Mouse (Mus musculus): ENCODE measurements around the gene Gpr135. TPM values are rescaled to one million over a fixed set of nuclear protein-coding genes. Genes with fewer than 3 reads are reported as not detected.

The Gpr135 gene
- total RNA-seq (2014; rRNA removed) (0.28 and 0.81 TPM in 2 replicates), polyA plus RNA-seq (2012; rRNA removed) (2.3 and 3.0 TPM in 2 replicates)

DNA sequence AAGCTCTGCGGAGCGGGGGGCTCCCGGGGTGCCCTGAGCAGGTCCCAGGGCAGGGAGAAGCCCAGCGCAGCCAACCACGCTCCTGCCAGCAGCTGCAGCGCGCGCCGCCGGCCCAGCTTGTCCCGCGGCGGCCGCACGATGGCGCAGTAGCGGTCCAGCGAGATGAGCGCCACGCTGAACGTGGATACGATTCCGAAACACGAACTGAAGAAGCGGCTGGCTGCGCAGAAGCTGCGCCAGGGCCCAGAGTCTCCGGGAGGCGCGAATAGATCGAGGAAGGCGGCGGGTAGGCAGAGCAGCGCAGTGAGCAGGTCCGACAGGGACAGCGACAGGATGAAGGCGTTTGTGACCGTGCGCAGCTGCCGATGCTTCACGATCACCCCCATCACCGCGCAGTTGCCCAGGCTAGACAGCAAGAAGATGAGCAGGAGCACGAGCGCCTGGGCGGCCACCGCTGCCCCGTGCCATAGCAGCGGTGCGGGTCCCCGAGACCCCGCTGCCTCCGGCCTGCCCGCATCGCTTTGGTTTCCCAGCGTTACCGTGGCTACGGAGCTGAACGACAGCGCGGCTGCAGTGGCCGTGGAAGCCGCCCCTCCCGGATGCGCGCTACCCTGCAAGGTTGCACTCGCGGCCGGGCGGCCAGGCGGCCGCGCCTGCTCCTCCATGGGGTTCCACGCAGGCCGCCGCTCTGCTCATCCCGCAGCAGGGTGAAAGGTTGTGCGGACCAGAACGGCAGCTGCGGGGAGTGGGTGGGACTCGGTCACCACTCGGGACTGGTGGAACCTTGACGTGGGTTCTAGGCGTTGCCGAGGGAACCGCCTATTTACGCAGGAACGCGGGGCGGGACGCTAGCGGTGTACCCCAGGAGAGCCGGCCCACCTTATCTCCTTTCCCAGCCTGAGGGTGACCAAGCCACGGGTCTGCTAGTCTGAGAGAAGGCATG, at the start of gene Gpr135:
Gpr135 (minus strand) TSS at position 799 of the 943 bp plus-strand sequence.
- no peak within 1 kb of the TSS for H3K27ac ChIP-seq (replicated peaks; ENCODE audit: insufficient read depth, low read depth, low read length)
- peak within 1 kb of the TSS; percentile 15 for H3K9ac ChIP-seq (ENCODE audit: low read depth, low read length)
- peaks cover 15% of the 10 kb centered on the region for H3K36me3 ChIP-seq (ENCODE audit: control insufficient read depth, insufficient read depth, low read length)
- peak within 1 kb of the TSS; percentile 53 for H3K4me3 ChIP-seq (ENCODE audit: insufficient read depth, low read depth, low read length)
- WGBS = 5% methylated on average over 94 of the region's 94 CpGs
- H3K4me1 ChIP-seq (ENCODE audit: control insufficient read depth, insufficient read depth, low read length) = peaks cover 4% of the 10 kb centered on the region; the same call in 1 of the 2 replicates
- DNase-seq (ENCODE audit: extremely low read depth, low read depth, low spot score) = peak; percentile 52
- no peaks in the 10 kb centered on the region for H3K79me2 ChIP-seq (ENCODE audit: control insufficient read depth, insufficient read depth, low read length)
- H3K27me3 ChIP-seq (ENCODE audit: control insufficient read depth, insufficient read depth, low read length) = no peaks in the 10 kb centered on the region
- TF ChIP-seq POLR2A (IDR thresholded peaks at IDR 0.05; ENCODE audit: extremely low read depth, insufficient read depth, low read length) (no peak), CTCF (IDR thresholded peaks at IDR 0.05; ENCODE audit: low read depth, low read length) (peak; percentile 88)

DNA sequence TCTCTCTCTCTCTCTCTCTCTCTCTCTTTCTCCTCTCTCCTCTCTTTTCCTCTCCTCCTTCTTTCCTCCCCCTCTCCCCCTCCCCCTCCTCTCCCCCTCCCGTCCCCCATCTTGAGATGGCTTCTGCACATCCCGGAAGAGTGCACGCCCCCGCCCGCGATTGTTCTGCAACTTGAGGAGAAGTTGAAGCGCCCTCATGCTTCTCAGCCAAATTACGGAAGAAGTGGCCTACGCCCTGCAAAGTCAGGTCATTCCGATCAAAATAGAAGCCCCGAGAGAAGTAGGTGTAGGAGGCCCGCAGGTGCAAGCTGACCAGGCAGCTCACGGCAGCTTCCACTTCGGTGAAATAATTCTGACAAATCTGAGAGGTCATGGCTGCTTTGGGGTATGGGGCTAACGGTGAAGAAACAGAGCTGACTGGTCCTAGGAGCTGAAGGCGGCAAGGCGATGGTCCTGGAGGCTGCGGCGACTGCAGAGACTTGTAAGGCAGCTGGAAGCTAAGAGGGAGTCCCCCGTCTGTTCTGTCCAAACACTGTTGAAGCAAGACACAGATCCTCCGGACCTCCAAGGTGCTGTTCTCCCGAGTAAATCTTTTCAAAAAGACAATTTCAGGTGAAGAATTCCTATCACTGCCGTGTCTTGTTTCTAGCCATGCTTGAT, 44.9 kb upstream of the Gpr135 start:
- no peak overlapping the region for H3K9ac ChIP-seq (ENCODE audit: low read depth, low read length)
- no peaks in the 10 kb centered on the region for H3K79me2 ChIP-seq (ENCODE audit: control insufficient read depth, insufficient read depth, low read length)
- DNase-seq (ENCODE audit: extremely low read depth, low read depth, low spot score) = no peak
- no peak for TF ChIP-seq CTCF (IDR thresholded peaks at IDR 0.05; ENCODE audit: low read depth, low read length)
- TF ChIP-seq POLR2A (IDR thresholded peaks at IDR 0.05; ENCODE audit: extremely low read depth, insufficient read depth, low read length) = no peak
- H3K4me3 ChIP-seq (ENCODE audit: insufficient read depth, low read depth, low read length) = no peak overlapping the region
- no peaks in the 10 kb centered on the region; the same call in 1 of the 2 replicates for H3K27me3 ChIP-seq (ENCODE audit: control insufficient read depth, insufficient read depth, low read length)
- 77% methylated on average over 22 of the region's 23 CpGs for WGBS
- H3K27ac ChIP-seq (replicated peaks; ENCODE audit: insufficient read depth, low read depth, low read length) = no peak overlapping the region
- H3K4me1 ChIP-seq (ENCODE audit: control insufficient read depth, insufficient read depth, low read length) = no peaks in the 10 kb centered on the region
- H3K36me3 ChIP-seq (ENCODE audit: control insufficient read depth, insufficient read depth, low read length) = no peaks in the 10 kb centered on the region

DNA sequence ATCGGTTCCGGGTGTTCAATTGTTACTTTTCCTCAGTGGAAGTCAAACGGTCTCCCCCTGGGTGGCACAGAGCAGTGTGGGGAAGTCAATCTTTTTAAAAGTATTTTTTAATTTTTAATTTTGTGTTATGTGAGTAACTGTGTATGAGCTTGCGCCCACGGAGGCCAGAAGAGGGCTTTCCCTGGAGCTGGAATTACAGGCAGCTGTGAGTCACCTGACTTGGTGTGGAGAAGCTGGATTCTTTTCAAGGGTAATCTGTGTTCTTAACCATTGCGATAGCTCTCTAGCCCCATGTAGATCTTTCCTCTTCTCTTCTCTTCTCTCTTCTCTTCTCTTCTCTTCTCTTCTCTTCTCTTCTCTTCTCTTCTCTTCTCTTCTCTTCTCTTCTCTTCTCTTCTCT, 44.2 kb upstream of the Gpr135 start:
- H3K27me3 ChIP-seq (ENCODE audit: control insufficient read depth, insufficient read depth, low read length) = no peaks in the 10 kb centered on the region; the same call in 1 of the 2 replicates
- no peaks in the 10 kb centered on the region for H3K4me1 ChIP-seq (ENCODE audit: control insufficient read depth, insufficient read depth, low read length)
- TF ChIP-seq CTCF (IDR thresholded peaks at IDR 0.05; ENCODE audit: low read depth, low read length) = no peak
- 81% methylated on average over 6 of the region's 6 CpGs for WGBS
- no peak overlapping the region for H3K4me3 ChIP-seq (ENCODE audit: insufficient read depth, low read depth, low read length)
- DNase-seq (ENCODE audit: extremely low read depth, low read depth, low spot score) = no peak
- H3K36me3 ChIP-seq (ENCODE audit: control insufficient read depth, insufficient read depth, low read length) = no peaks in the 10 kb centered on the region
- H3K27ac ChIP-seq (replicated peaks; ENCODE audit: insufficient read depth, low read depth, low read length) = no peak overlapping the region
- no peak overlapping the region for H3K9ac ChIP-seq (ENCODE audit: low read depth, low read length)
- H3K79me2 ChIP-seq (ENCODE audit: control insufficient read depth, insufficient read depth, low read length) = no peaks in the 10 kb centered on the region

DNA sequence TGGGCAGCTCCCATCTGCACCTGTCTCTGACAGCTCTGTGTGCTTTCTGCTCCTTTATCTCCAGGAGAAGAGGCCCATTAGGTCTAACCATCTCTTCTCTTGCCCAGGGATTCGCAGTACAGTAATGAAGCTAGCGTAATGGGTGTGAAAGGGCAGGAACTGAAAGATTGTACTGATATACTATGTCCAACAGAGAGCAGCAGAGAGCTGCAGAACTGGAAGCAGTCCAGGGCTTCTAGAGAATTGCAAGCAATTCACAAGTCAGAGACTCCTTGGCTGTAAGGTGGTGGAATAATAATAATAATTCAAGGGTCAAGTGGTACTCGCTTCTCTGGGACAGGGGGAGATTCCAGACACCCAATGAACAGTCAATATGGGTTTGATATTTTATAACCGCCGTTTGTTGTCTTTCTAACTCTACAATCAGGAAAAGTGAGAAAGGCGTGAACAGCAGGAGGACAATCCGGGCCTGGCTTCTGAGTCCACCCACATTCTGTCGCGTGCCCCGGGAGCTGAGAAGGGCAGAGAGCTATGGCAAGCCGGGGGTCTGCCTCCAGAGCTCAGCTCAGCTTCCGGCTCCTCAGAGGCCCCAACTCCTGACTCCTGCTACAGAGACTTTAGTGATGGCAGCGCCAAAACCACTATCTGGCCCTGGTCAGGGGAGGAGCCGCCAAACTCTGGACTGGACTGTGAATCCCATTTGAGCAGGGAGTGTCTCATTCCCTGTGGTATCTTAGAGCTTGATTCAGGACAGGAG, 33.8 kb upstream of the Gpr135 start:
- Histone ChIP-seq H3K27me3 (ENCODE audit: control insufficient read depth, insufficient read depth, low read length) (no peaks in the 10 kb centered on the region), H3K36me3 (ENCODE audit: control insufficient read depth, insufficient read depth, low read length) (peaks cover 8% of the 10 kb centered on the region; the same call in 1 of the 2 replicates), H3K27ac (replicated peaks; ENCODE audit: insufficient read depth, low read depth, low read length) (no peak overlapping the region), H3K9ac (ENCODE audit: low read depth, low read length) (no peak overlapping the region), H3K4me1 (ENCODE audit: control insufficient read depth, insufficient read depth, low read length) (no peaks in the 10 kb centered on the region), H3K4me3 (ENCODE audit: insufficient read depth, low read depth, low read length) (no peak overlapping the region), H3K79me2 (ENCODE audit: control insufficient read depth, insufficient read depth, low read length) (no peaks in the 10 kb centered on the region)
- WGBS = 38% methylated on average over 14 of the region's 14 CpGs
- DNase-seq (ENCODE audit: extremely low read depth, low read depth, low spot score) = peak; percentile 66
- TF ChIP-seq CTCF (IDR thresholded peaks at IDR 0.05; ENCODE audit: low read depth, low read length) (0 out of 2 replicates have a peak, but pooled peaks have one; percentile 17), POLR2A (IDR thresholded peaks at IDR 0.05; ENCODE audit: extremely low read depth, insufficient read depth, low read length) (no peak)

DNA sequence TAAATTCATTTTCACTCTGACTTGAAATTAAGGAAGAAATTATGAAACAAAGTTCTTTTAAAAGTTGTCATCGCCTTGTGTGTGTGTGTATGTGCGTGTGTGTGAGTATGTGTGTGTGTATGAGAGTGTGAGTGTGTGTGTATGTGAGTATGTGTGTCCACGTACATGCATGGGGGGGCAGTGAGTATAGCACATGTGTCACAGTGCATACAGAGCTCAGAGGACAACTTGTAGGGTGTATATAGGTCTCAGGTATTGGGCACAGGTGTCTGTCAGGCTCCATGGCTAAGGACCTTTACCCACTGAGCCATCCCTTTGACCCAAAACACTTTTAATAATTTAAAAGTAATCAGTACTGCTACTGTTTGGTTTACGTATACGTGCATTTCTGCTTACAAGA, 33.1 kb upstream of the Gpr135 start:
- H3K79me2 ChIP-seq (ENCODE audit: control insufficient read depth, insufficient read depth, low read length) = no peaks in the 10 kb centered on the region
- no peaks in the 10 kb centered on the region for H3K4me1 ChIP-seq (ENCODE audit: control insufficient read depth, insufficient read depth, low read length)
- TF ChIP-seq CTCF (IDR thresholded peaks at IDR 0.05; ENCODE audit: low read depth, low read length) = no peak
- no peak for TF ChIP-seq POLR2A (IDR thresholded peaks at IDR 0.05; ENCODE audit: extremely low read depth, insufficient read depth, low read length)
- no peaks in the 10 kb centered on the region for H3K27me3 ChIP-seq (ENCODE audit: control insufficient read depth, insufficient read depth, low read length)
- peaks cover 10% of the 10 kb centered on the region; the same call in 1 of the 2 replicates for H3K36me3 ChIP-seq (ENCODE audit: control insufficient read depth, insufficient read depth, low read length)
- no peak overlapping the region for H3K4me3 ChIP-seq (ENCODE audit: insufficient read depth, low read depth, low read length)
- no peak overlapping the region for H3K9ac ChIP-seq (ENCODE audit: low read depth, low read length)
- H3K27ac ChIP-seq (replicated peaks; ENCODE audit: insufficient read depth, low read depth, low read length) = no peak overlapping the region
- 79% methylated on average over 5 of the region's 5 CpGs for WGBS
- DNase-seq (ENCODE audit: extremely low read depth, low read depth, low spot score) = no peak
